Mouse (Mus musculus): Measurements from ENCODE around the gene Amotl1. TPM values are rescaled to one million over a fixed set of nuclear protein-coding genes. Genes with fewer than 3 reads are reported as not detected.

Gene Amotl1
- polyA plus RNA-seq, 1 experiment from 2014 or later: 33.7 TPM

- no peak overlapping the region for H3K4me3 ChIP-seq
- H3K36me3 ChIP-seq: peaks cover 3% of the 10 kb centered on the region; the same call in 1 of the 2 replicates
- WGBS: 92% methylated on average over 2 of the region's 2 CpGs
- H3K4me2 ChIP-seq (replicated peaks): no peak overlapping the region
- ATAC-seq (ENCODE audit: insufficient number of reproducible peaks, insufficient read depth, low FRiP score, low TSS enrichment): no peak
- no peak overlapping the region for H3K9ac ChIP-seq
- no peaks in the 10 kb centered on the region for H3K4me1 ChIP-seq
- no peaks in the 10 kb centered on the region for H3K27me3 ChIP-seq
- H3K9me3 ChIP-seq: no peaks in the 10 kb centered on the region
- H3K27ac ChIP-seq: no peak overlapping the region
Measured at GRCm38 (mm10) chr9:14533659-14534058, 111.2 kb downstream of the Amotl1 start.

GRCm38 (mm10) chr9:14532283-14532682 lies 112.6 kb downstream of the Amotl1 start:
- no peak overlapping the region for H3K27ac ChIP-seq
- H3K36me3 ChIP-seq: no peaks in the 10 kb centered on the region
- WGBS: 39% methylated on average over 3 of the region's 3 CpGs
- no peak overlapping the region for H3K9ac ChIP-seq
- H3K9me3 ChIP-seq: no peaks in the 10 kb centered on the region
- H3K4me1 ChIP-seq: no peaks in the 10 kb centered on the region
- no peak overlapping the region for H3K4me2 ChIP-seq (replicated peaks)
- H3K27me3 ChIP-seq: no peaks in the 10 kb centered on the region
- H3K4me3 ChIP-seq: no peak overlapping the region
- peak; percentile 79; the same call in 1 of the 2 replicates for ATAC-seq (ENCODE audit: insufficient number of reproducible peaks, insufficient read depth, low FRiP score, low TSS enrichment)

GRCm38 (mm10) chr9:14530004-14530403 lies 114.9 kb downstream of the Amotl1 start:
- Histone ChIP-seq H3K27me3 (no peaks in the 10 kb centered on the region), H3K9ac (no peak overlapping the region), H3K9me3 (no peaks in the 10 kb centered on the region), H3K27ac (no peak overlapping the region), H3K4me1 (no peaks in the 10 kb centered on the region), H3K4me2 (replicated peaks) (no peak overlapping the region), H3K36me3 (no peaks in the 10 kb centered on the region), H3K4me3 (no peak overlapping the region)
- ATAC-seq (ENCODE audit: insufficient number of reproducible peaks, insufficient read depth, low FRiP score, low TSS enrichment): no peak
- 75% methylated on average over 5 of the region's 5 CpGs for WGBS

GRCm38 (mm10) chr9:14523408-14524043 lies 121.3 kb downstream of the Amotl1 start:
- WGBS: 11% methylated on average over 4 of the region's 4 CpGs
- H3K4me3 ChIP-seq: no peak overlapping the region
- H3K27ac ChIP-seq: no peak overlapping the region
- H3K4me1 ChIP-seq: peaks cover 8% of the 10 kb centered on the region
- ATAC-seq (ENCODE audit: insufficient number of reproducible peaks, insufficient read depth, low FRiP score, low TSS enrichment): no peak
- no peak overlapping the region for H3K9ac ChIP-seq
- no peaks in the 10 kb centered on the region for H3K9me3 ChIP-seq
- H3K4me2 ChIP-seq (replicated peaks): no peak overlapping the region
- no peaks in the 10 kb centered on the region for H3K36me3 ChIP-seq
- H3K27me3 ChIP-seq: no peaks in the 10 kb centered on the region

- no peak overlapping the region for H3K4me2 ChIP-seq (replicated peaks)
- 57% methylated on average over 2 of the region's 2 CpGs for WGBS
- no peak for ATAC-seq (ENCODE audit: insufficient number of reproducible peaks, insufficient read depth, low FRiP score, low TSS enrichment)
Measured at GRCm38 (mm10) chr9:14521695-14522094, 123.2 kb downstream of the Amotl1 start.

GRCm38 (mm10) chr9:14520971-14521670 lies 123.7 kb downstream of the Amotl1 start:
- no peaks in the 10 kb centered on the region for H3K9me3 ChIP-seq
- no peak overlapping the region for H3K4me3 ChIP-seq
- peaks cover 11% of the 10 kb centered on the region for H3K4me1 ChIP-seq
- ATAC-seq (ENCODE audit: insufficient number of reproducible peaks, insufficient read depth, low FRiP score, low TSS enrichment): no peak
- H3K27ac ChIP-seq: no peak overlapping the region
- WGBS: 29% methylated on average over 3 of the region's 3 CpGs
- no peaks in the 10 kb centered on the region for H3K36me3 ChIP-seq
- no peaks in the 10 kb centered on the region for H3K27me3 ChIP-seq
- no peak overlapping the region for H3K9ac ChIP-seq
- no peak overlapping the region for H3K4me2 ChIP-seq (replicated peaks)

More at GRCm38 (mm10) chr9:14521695-14522094, 123.2 kb downstream of the Amotl1 start:
- Histone ChIP-seq H3K4me3 (no peak overlapping the region), H3K36me3 (no peaks in the 10 kb centered on the region), H3K4me1 (peaks cover 11% of the 10 kb centered on the region), H3K9ac (no peak overlapping the region), H3K27ac (no peak overlapping the region), H3K9me3 (no peaks in the 10 kb centered on the region), H3K27me3 (no peaks in the 10 kb centered on the region)

- 72% methylated on average over 3 of the region's 3 CpGs for WGBS
- ATAC-seq (ENCODE audit: insufficient number of reproducible peaks, insufficient read depth, low FRiP score, low TSS enrichment): no peak
- no peaks in the 10 kb centered on the region for H3K36me3 ChIP-seq
Measured at GRCm38 (mm10) chr9:14518105-14518504, 126.8 kb downstream of the Amotl1 start.

GRCm38 (mm10) chr9:14517296-14517695 lies 127.6 kb downstream of the Amotl1 start:
- Histone ChIP-seq H3K9ac (no peak overlapping the region), H3K4me1 (peaks cover 11% of the 10 kb centered on the region)
- 36% methylated on average over 1 of the region's 1 CpGs for WGBS

More at GRCm38 (mm10) chr9:14518105-14518504, 126.8 kb downstream of the Amotl1 start:
- H3K9ac ChIP-seq: no peak overlapping the region
- H3K4me3 ChIP-seq: no peak overlapping the region
- no peak overlapping the region for H3K4me2 ChIP-seq (replicated peaks)
- H3K9me3 ChIP-seq: no peaks in the 10 kb centered on the region
- H3K27ac ChIP-seq: no peak overlapping the region
- H3K4me1 ChIP-seq: peaks cover 11% of the 10 kb centered on the region
- H3K27me3 ChIP-seq: no peaks in the 10 kb centered on the region

GRCm38 (mm10) chr9:14512633-14513445 lies 132.0 kb downstream of the Amotl1 start:
- H3K27me3 ChIP-seq: no peaks in the 10 kb centered on the region
- H3K27ac ChIP-seq: no peak overlapping the region
- H3K9me3 ChIP-seq: no peaks in the 10 kb centered on the region
- no peak overlapping the region for H3K9ac ChIP-seq
- H3K4me3 ChIP-seq: no peak overlapping the region
- no peak for ATAC-seq (ENCODE audit: insufficient number of reproducible peaks, insufficient read depth, low FRiP score, low TSS enrichment)
- H3K36me3 ChIP-seq: peaks cover 30% of the 10 kb centered on the region
- H3K4me2 ChIP-seq (replicated peaks): no peak overlapping the region
- WGBS: 67% methylated on average over 9 of the region's 9 CpGs
- no peaks in the 10 kb centered on the region for H3K4me1 ChIP-seq

More at GRCm38 (mm10) chr9:14517296-14517695, 127.6 kb downstream of the Amotl1 start:
- Histone ChIP-seq H3K27ac (no peak overlapping the region), H3K27me3 (no peaks in the 10 kb centered on the region), H3K36me3 (no peaks in the 10 kb centered on the region), H3K9me3 (no peaks in the 10 kb centered on the region), H3K4me2 (replicated peaks) (no peak overlapping the region), H3K4me3 (no peak overlapping the region)
- ATAC-seq (ENCODE audit: insufficient number of reproducible peaks, insufficient read depth, low FRiP score, low TSS enrichment): no peak

- Histone ChIP-seq H3K4me1 (0 out of 2 replicates have a peak, but pooled peaks cover 2% of the 10 kb centered on the region), H3K27me3 (no peaks in the 10 kb centered on the region), H3K4me3 (peak overlapping the region; percentile 82), H3K36me3 (peaks cover 38% of the 10 kb centered on the region), H3K4me2 (replicated peaks) (peak overlapping the region; percentile 72), H3K9me3 (no peaks in the 10 kb centered on the region), H3K27ac (peak overlapping the region; percentile 78), H3K9ac (peak overlapping the region; percentile 67)
- WGBS: 4% methylated on average over 10 of the region's 10 CpGs
- ATAC-seq (ENCODE audit: insufficient number of reproducible peaks, insufficient read depth, low FRiP score, low TSS enrichment): no peak
Measured at GRCm38 (mm10) chr9:14500916-14501424, 143.9 kb downstream of the Amotl1 start.

Data from embryonic facial prominence, embryonic 12.5 days (tissue).